Mouse (Mus musculus) liver, embryonic 15.5 days (tissue): ENCODE measurements around the gene Ptbp1. TPM values are rescaled to one million over a fixed set of nuclear protein-coding genes. Genes with fewer than 3 reads are reported as not detected.
A peak's percentile ranks its signal among the peaks of the same experiment; 100 is the strongest.

ENCODE experiments used
- ATAC-seq: fragments of 200-750 bp; cut with Nextera tagmentation; 2 replicates; pipeline ENCODE4 v1.8.0; 2017; ENCODE audit warnings: moderate number of reproducible peaks, mild to moderate bottlenecking, moderate library complexity; ENCODE audit not compliant: insufficient read depth
- H3K27ac ChIP-seq: fragments of 300-500 bp; sonication (generic); replicated peaks from 2 replicates; pipeline ENCODE4 v1.5.1; 2015; ENCODE audit warnings: mild to moderate bottlenecking, inconsistent platforms
- H3K27me3 ChIP-seq: fragments of 300-500 bp; sonication (generic); 2 replicates; pipeline ENCODE4 v1.6.1; 2015; ENCODE audit warnings: mild to moderate bottlenecking, inconsistent platforms
- H3K36me3 ChIP-seq: fragments of 300-500 bp; sonication (generic); replicated peaks from 2 replicates; pipeline ENCODE4 v1.6.1; 2015; ENCODE audit warnings: moderate library complexity, mild to moderate bottlenecking, inconsistent platforms
- H3K4me1 ChIP-seq: fragments of 300-500 bp; sonication (generic); replicated peaks from 2 replicates; pipeline ENCODE4 v1.6.1; 2015; ENCODE audit warnings: inconsistent platforms
- H3K4me2 ChIP-seq: fragments of 300-500 bp; sonication (generic); 2 replicates; pipeline ENCODE4 v1.6.1; 2015; ENCODE audit warnings: moderate library complexity, mild to moderate bottlenecking, inconsistent platforms
- H3K4me3 ChIP-seq: fragments of 300-500 bp; sonication (generic); replicated peaks from 2 replicates; pipeline ENCODE4 v1.5.1; 2015; ENCODE audit warnings: mild to moderate bottlenecking, inconsistent platforms
- H3K9ac ChIP-seq: fragments of 300-500 bp; sonication (generic); 2 replicates; pipeline ENCODE4 v1.6.1; 2015; ENCODE audit warnings: moderate library complexity, mild to moderate bottlenecking, inconsistent platforms
- H3K9me3 ChIP-seq: fragments of 300-500 bp; sonication (generic); replicated peaks from 2 replicates; pipeline ENCODE4 v1.6.1; 2016; ENCODE audit warnings: inconsistent platforms
- WGBS: fragments of 180-500 bp; shearing (Covaris S2); methylation state at CpG from one replicate; pipeline ENCODE4 v1.1.7; 2015; ENCODE audit warnings: mixed read lengths; ENCODE audit not compliant: insufficient replicate concordance; 5-methylcytosine and 5-hydroxymethylcytosine counted together
- polyA plus RNA-seq: library from polyadenylated mRNA; unstranded; fragments of >200 nt; fragmentation: Nextera tagmentation; extraction: Ambion mirVana; gene quantifications from 2 replicates; pipeline ENCODE4 v1.2.1, GENCODE M21; 2015

The Ptbp1 gene
- polyA plus RNA-seq, 1 experiment from 2014 or later, result 120 TPM

DNA sequence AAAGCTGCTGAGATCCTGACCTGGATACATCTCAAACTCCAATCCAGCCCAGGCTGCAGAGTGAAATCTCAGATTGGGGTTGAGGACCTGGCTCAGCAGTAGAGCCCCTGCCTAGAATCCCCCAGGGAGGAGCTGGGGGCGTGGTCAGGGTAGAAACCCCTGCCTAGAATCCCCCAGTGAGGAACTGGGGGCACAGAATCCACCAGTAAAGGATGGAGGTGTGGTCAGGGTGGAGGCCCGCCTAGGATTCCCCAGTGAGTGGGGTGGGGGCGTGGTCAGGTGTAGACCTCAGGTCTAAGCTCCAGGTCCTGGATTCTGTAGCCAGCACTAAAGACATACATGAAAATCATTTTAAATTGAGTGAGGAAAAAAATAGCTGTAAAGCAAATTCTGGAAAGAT lies 18.6 kb downstream of the Ptbp1 start:
- ATAC-seq, result no peak
- WGBS, result 33% methylated on average over 3 of the region's 3 CpGs
- Histone ChIP-seq H3K36me3 (no peaks in the 10 kb centered on the region), H3K4me3 (no peak overlapping the region), H3K4me2 (no peak overlapping the region), H3K4me1 (peaks cover 28% of the 10 kb centered on the region), H3K9ac (no peak overlapping the region), H3K27ac (no peak overlapping the region), H3K9me3 (no peaks in the 10 kb centered on the region), H3K27me3 (peaks cover 46% of the 10 kb centered on the region)

DNA sequence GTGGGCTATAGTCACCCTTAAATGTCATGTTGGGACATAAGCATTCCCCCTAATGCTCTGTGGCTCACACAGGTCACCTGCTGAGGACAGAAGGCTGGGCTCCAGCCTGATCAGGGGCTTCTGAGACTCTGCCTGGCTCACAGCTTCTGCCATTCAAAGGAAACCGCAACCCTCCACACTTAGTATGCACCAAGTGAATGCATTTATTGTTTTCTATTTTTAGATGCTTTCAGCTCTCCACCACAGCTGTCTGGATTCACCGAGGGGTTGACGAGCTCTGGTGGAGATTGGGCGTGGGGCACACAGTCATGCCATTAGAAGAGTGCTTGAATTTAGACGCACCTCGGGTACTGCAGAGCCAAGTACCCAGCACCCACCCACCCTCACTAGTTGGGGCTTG lies 19.1 kb downstream of the Ptbp1 start:
- no peak overlapping the region for H3K27ac ChIP-seq
- ATAC-seq, result no peak
- peak overlapping the region; percentile 55 for H3K4me3 ChIP-seq
- H3K4me2 ChIP-seq, result peak overlapping the region; percentile 75; the same call in 1 of the 2 replicates
- H3K9me3 ChIP-seq, result no peaks in the 10 kb centered on the region
- H3K36me3 ChIP-seq, result no peaks in the 10 kb centered on the region
- 8% methylated on average over 6 of the region's 6 CpGs for WGBS
- peaks cover 31% of the 10 kb centered on the region for H3K4me1 ChIP-seq
- no peak overlapping the region for H3K9ac ChIP-seq
- peaks cover 49% of the 10 kb centered on the region for H3K27me3 ChIP-seq

DNA sequence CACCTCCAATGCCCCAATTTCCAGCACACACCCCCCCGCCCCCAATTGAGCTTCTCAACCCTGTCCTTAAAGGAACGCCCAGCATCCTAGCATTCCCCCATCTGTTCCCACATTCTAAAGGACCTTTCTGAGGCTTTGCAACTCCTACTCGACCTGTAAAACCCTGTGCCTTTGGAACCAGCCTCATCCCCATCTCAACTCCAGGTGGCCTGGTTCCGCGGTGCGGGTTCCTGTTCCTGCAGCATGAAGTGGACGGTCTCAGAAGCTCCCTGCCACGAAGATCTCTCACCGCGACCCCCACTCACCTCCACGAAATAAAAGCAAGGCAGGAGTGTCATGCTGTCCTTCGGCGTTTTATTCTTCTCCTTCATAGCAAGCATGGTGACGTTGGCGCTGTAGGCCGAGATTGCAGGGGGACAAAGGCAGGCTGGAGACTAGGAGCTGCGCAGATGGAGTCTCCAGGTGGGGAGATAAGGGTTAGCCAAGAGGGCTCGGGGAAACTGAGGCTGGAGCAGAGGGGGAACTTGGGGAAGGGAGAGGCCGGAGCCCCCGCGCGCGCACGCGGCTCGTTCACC lies 19.6 kb downstream of the Ptbp1 start:
- H3K4me2 ChIP-seq, result peak overlapping the region; percentile 75
- peak overlapping the region; percentile 27; the same call in 1 of the 2 replicates for H3K9ac ChIP-seq
- no peak for ATAC-seq
- H3K4me3 ChIP-seq, result peak overlapping the region; percentile 55
- H3K9me3 ChIP-seq, result no peaks in the 10 kb centered on the region
- no peak overlapping the region for H3K27ac ChIP-seq
- 1% methylated on average over 26 of the region's 26 CpGs for WGBS
- peaks cover 31% of the 10 kb centered on the region for H3K4me1 ChIP-seq
- no peaks in the 10 kb centered on the region for H3K36me3 ChIP-seq
- peaks cover 49% of the 10 kb centered on the region for H3K27me3 ChIP-seq

GRCm38 (mm10) chr10:79874290-79874862 lies 20.1 kb downstream of the Ptbp1 start, which contains the start of the genes Prtn3 and Plppr3:
Gene Prtn3, plus strand, starts transcription at chr10:79874476.
Gene Plppr3, minus strand, starts transcription at chr10:79874634.
- H3K4me2 ChIP-seq, result peak within 1 kb of the TSS; percentile 75
- WGBS, result 2% methylated on average over 52 of the region's 57 CpGs
- H3K4me1 ChIP-seq, result peaks cover 33% of the 10 kb centered on the region
- peak within 1 kb of the TSS; percentile 55 for H3K4me3 ChIP-seq
- no peaks in the 10 kb centered on the region for H3K9me3 ChIP-seq
- ATAC-seq, result no peak
- H3K27me3 ChIP-seq, result peaks cover 53% of the 10 kb centered on the region
- H3K27ac ChIP-seq, result peak within 1 kb of the TSS; percentile 19; the same call in 1 of the 2 replicates
- peak within 1 kb of the TSS; percentile 27; the same call in 1 of the 2 replicates for H3K9ac ChIP-seq
- H3K36me3 ChIP-seq, result no peaks in the 10 kb centered on the region

DNA sequence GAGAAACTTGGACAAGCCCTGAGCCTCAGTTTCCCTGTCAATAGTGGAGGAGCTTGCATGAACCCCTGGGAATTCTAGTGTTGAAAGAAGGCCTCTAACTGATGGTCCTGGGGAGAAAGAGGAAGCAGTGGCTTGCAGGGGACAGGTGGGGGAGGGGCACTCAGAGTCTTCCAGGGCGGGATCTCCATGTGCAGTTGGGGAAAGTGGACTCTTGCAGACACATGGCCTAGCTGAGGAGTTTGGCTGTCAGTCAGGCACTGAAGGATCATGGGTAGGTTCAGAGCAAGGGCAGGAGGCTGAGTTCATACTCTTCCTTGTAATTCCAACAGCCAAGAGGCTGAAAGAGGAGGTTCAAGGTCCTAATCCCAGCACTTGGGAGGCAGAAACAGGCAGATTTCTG lies 22.9 kb downstream of the Ptbp1 start:
- H3K27me3 ChIP-seq, result peaks cover 61% of the 10 kb centered on the region

DNA sequence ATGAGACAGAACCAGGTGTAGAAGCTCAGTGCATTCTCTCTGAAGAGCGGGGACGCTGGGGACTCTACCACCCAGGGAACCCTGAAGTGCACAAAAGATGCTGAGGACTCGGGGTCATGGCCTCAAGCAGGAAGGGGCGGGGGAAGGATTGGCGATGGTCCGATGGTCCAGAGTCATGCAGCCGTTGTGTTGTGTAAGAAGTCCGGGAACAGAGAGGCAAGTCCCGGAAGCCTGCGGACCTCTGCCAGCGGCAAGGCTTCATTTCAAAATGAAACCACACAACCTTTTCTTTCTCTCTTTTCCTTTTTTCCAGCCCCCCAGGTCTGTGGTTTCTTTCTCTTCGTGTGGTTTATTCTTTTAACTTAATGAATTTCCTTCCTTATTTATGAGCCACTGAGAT lies 23.5 kb downstream of the Ptbp1 start:
- Histone ChIP-seq H3K27me3 (peaks cover 63% of the 10 kb centered on the region), H3K4me1 (peaks cover 67% of the 10 kb centered on the region), H3K4me2 (peak overlapping the region; percentile 44), H3K9me3 (no peaks in the 10 kb centered on the region), H3K4me3 (no peak overlapping the region), H3K27ac (peak overlapping the region; percentile 57), H3K9ac (no peak overlapping the region; the same call in 1 of the 2 replicates), H3K36me3 (no peaks in the 10 kb centered on the region)
- 0 out of 2 replicates have a peak, but pooled peaks have one; percentile 8 for ATAC-seq
- WGBS, result 12% methylated on average over 12 of the region's 12 CpGs

More for the DNA sequence above, 22.9 kb downstream of the Ptbp1 start:
- peaks cover 61% of the 10 kb centered on the region for H3K4me1 ChIP-seq
- peak overlapping the region; percentile 57 for H3K27ac ChIP-seq
- no peak overlapping the region for H3K4me3 ChIP-seq
- 26% methylated on average over 1 of the region's 1 CpGs for WGBS
- H3K9me3 ChIP-seq, result no peaks in the 10 kb centered on the region
- ATAC-seq, result no peak
- peak overlapping the region; percentile 44 for H3K4me2 ChIP-seq
- H3K9ac ChIP-seq, result no peak overlapping the region
- no peaks in the 10 kb centered on the region for H3K36me3 ChIP-seq

DNA sequence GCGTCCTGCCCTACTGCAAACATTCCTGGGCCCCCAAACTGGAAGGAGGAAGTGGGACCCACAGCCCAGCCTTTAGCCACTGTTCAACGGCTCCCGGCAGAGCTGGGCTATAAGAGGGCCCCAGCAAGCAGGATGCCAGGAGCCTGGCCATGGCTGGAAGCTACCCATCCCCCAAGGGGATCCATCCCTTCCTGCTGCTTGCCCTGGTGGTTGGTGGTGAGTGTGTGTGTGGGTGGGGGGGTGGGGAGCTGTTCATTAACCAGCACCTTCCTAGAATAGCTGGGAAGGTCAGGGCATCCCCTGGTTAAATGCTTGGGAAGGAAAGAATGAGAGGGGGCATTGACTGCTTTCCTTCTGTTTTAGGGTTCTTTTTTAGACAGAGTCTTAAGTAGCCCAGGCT lies 25.3 kb downstream of the Ptbp1 start:
- Histone ChIP-seq H3K9me3 (no peaks in the 10 kb centered on the region), H3K4me3 (0 out of 2 replicates have a peak overlapping the region, but pooled peaks have one; percentile 10), H3K27ac (peak overlapping the region; percentile 55), H3K4me2 (peak overlapping the region; percentile 59), H3K36me3 (no peaks in the 10 kb centered on the region), H3K4me1 (peaks cover 71% of the 10 kb centered on the region), H3K9ac (no peak overlapping the region), H3K27me3 (peaks cover 51% of the 10 kb centered on the region)
- no peak for ATAC-seq
- 17% methylated on average over 3 of the region's 3 CpGs for WGBS

- Histone ChIP-seq H3K4me3 (peak overlapping the region; percentile 39), H3K27ac (peak overlapping the region; percentile 55; the same call in 1 of the 2 replicates), H3K27me3 (peaks cover 40% of the 10 kb centered on the region), H3K4me1 (peaks cover 68% of the 10 kb centered on the region), H3K36me3 (no peaks in the 10 kb centered on the region), H3K9me3 (no peaks in the 10 kb centered on the region), H3K4me2 (peak overlapping the region; percentile 59), H3K9ac (0 out of 2 replicates have a peak overlapping the region, but pooled peaks have one; percentile 2)
- 5% methylated on average over 9 of the region's 9 CpGs for WGBS
- peak; percentile 27; the same call in 1 of the 2 replicates for ATAC-seq
Measured at GRCm38 (mm10) chr10:79880721-79881120, 26.5 kb downstream of the Ptbp1 start.

GRCm38 (mm10) chr10:79881981-79882380 lies 27.8 kb downstream of the Ptbp1 start:
- 0 out of 2 replicates have a peak, but pooled peaks have one; percentile 23 for ATAC-seq
- H3K27ac ChIP-seq, result no peak overlapping the region
- no peaks in the 10 kb centered on the region for H3K9me3 ChIP-seq
- H3K4me3 ChIP-seq, result peak overlapping the region; percentile 39
- H3K4me2 ChIP-seq, result peak overlapping the region; percentile 59
- peaks cover 61% of the 10 kb centered on the region for H3K4me1 ChIP-seq
- no peak overlapping the region for H3K9ac ChIP-seq
- H3K27me3 ChIP-seq, result peaks cover 40% of the 10 kb centered on the region
- 2% methylated on average over 22 of the region's 22 CpGs for WGBS
- H3K36me3 ChIP-seq, result no peaks in the 10 kb centered on the region

DNA sequence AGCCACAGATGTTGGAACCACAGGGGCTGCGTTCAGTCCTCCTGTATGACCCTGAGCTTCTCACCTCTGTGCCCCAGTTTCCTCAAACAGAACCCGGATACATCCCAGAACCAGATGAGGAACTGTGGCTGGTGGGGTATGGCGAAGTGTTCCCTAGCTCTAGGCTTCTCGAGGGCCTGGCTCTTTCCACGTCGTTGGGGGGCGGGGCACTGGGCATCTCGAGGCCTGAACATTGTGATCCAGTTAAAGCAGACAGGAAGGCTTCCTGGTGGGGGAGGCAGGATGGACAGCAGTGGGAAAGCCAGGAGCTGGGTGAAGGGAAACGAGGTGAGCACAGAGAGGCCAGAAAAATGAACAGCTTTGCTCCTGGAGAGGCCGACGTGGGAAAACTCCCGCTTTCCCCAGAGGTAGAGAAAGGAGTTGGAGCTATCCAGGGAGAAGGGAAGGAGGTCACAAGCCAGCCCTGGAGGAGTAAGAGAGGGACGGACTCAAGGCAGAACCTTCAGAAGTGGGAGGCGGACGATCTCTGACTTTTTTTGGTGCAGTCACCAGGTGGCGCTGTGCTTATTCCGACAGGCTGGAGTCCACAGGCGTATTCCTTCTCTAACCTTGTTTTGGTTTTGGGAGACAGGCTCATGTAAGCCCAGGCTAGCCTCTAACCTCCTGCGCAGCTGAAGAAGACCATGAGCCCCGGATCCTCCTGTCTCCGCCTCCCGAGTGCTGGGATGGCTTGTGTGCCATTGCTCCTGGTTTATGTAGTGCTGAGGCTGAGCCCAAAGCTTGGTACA lies 29.3 kb downstream of the Ptbp1 start:
- Histone ChIP-seq H3K27ac (no peak overlapping the region), H3K9ac (no peak overlapping the region), H3K4me3 (no peak overlapping the region), H3K4me1 (peaks cover 50% of the 10 kb centered on the region), H3K4me2 (0 out of 2 replicates have a peak overlapping the region, but pooled peaks have one; percentile 3), H3K36me3 (no peaks in the 10 kb centered on the region), H3K9me3 (no peaks in the 10 kb centered on the region), H3K27me3 (peaks cover 32% of the 10 kb centered on the region)
- ATAC-seq, result no peak
- 14% methylated on average over 22 of the region's 22 CpGs for WGBS

DNA sequence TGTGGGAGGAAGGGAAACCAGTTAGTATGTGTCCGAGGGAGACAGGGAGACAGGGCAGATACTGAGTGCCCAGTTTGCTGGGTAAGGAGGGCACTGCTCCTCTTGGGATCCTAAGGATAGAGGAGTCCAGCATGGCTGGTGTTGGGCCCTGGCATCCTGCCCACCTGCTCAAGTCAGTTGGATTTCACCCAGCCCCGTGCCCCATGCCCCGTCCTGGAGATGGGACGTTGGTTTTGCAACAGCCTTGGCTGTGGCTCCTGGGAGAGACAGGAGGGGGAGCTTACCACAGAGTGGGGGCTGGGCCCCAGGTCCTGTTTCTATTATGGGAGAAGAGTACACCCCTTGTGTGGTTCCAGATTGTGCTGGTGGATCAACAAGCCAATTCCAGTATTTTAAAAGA lies 30.2 kb downstream of the Ptbp1 start:
- WGBS, result 34% methylated on average over 4 of the region's 4 CpGs
- H3K27ac ChIP-seq, result peak overlapping the region; percentile 9; the same call in 1 of the 2 replicates
- H3K4me2 ChIP-seq, result no peak overlapping the region; the same call in 1 of the 2 replicates
- peaks cover 27% of the 10 kb centered on the region for H3K27me3 ChIP-seq
- H3K4me1 ChIP-seq, result peaks cover 48% of the 10 kb centered on the region
- no peak overlapping the region for H3K4me3 ChIP-seq
- no peak for ATAC-seq
- no peak overlapping the region for H3K9ac ChIP-seq
- H3K36me3 ChIP-seq, result no peaks in the 10 kb centered on the region
- H3K9me3 ChIP-seq, result no peaks in the 10 kb centered on the region
